Mouse (Mus musculus): ENCODE data around the gene Ahnak.

DNA sequence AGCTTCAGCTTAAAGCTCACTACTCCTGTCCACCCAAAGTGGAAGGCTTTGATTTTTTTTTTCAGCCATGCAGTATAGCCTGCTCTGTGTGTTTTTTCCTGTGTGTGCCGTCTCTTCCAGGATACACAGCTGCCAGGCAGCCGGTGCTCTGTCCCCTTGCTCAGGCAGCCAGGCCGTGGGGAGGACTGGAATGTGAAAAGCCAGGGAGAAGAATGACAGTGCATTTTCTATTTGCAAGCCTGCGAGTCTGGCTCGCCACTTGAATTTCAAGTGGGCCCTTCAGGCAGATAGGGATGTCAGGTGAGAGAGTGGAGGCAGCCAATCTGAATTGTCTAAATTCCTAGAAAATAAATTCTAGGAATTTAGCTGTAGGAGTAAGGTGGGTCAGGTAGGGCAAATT lies 38.7 kb downstream of the Ahnak start:
- TF ChIP-seq CTCF (IDR thresholded peaks at IDR 0.05; ENCODE audit: insufficient read depth, low read length), result no peak
- TF ChIP-seq POLR2A (IDR thresholded peaks at IDR 0.05; ENCODE audit: borderline replicate concordance, extremely low read depth, low read depth, low read length), result no peak

Data from lung, adult 2 months (tissue).